Mouse (Mus musculus): ENCODE results near the gene Prkab1. TPM values are rescaled to one million over a fixed set of nuclear protein-coding genes. Genes with fewer than 3 reads are reported as not detected.

Gene Prkab1
- polyA plus RNA-seq, 1 experiment, result 27.7 TPM

DNA sequence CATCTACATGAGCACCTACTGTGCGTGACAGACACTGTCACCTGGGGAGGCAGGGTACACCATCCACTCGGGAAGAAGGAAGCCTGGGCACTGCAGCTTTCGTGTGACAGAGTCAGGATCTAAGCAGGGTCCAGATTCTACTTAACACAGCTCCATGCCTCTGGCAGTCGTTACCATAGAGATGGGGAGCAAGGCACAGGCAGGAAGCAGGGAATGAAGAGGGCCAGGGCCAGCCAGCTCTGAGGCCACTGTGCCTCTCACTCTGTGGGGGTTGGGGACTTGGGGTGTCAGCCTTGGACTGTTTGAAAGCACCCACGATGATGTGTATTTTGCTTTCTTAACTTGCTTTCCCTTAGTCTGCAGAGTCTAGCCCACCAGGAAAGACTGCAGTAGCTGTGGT is 46.1 kb downstream of the Prkab1 start:
- Histone ChIP-seq H3K36me3 (ENCODE audit: control insufficient read depth, insufficient read depth, low read length, poor library complexity, severe bottlenecking) (peaks cover 23% of the 10 kb centered on the region; the same call in 1 of the 2 replicates), H3K4me3 (ENCODE audit: low read depth, low read length) (no peak overlapping the region), H3K4me1 (ENCODE audit: control insufficient read depth, insufficient read depth, low read length) (no peaks in the 10 kb centered on the region), H3K27me3 (ENCODE audit: control insufficient read depth, insufficient read depth, low read length, poor library complexity, severe bottlenecking) (no peaks in the 10 kb centered on the region), H3K27ac (ENCODE audit: insufficient read depth, low read length) (no peak overlapping the region), H3K9me3 (replicated peaks; ENCODE audit: control insufficient read depth, insufficient read depth, low read length, poor library complexity, severe bottlenecking) (no peaks in the 10 kb centered on the region), H3K9ac (ENCODE audit: low read depth, poor library complexity, severe bottlenecking) (no peak overlapping the region)
- TF ChIP-seq POLR2A (IDR thresholded peaks at IDR 0.05; ENCODE audit: insufficient read depth, low read length) (no peak), EP300 (IDR thresholded peaks at IDR 0.05; ENCODE audit: insufficient read depth, low read depth, low read length) (no peak), CTCF (IDR thresholded peaks at IDR 0.05; ENCODE audit: low read depth, low read length) (no peak)

DNA sequence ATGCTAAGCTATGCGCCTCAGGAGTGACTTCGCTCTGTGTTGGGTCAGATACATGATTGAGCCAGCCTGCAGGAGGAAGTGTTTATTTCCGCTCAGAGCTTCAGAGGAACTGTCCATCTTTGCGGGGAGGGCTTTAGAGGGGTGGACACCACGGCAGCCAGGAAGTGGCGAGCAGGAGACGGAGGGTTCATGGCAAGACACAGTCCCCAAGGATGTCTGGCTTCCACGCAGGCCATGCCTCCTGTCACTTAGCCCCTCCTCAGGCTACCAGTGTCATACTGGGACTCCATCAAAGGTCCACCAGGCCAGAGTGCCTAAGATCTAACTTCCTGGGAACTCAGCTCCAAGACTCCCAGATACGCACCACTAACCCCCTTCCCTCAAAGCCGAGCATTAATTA is 46.6 kb downstream of the Prkab1 start:
- H3K9me3 ChIP-seq (replicated peaks; ENCODE audit: control insufficient read depth, insufficient read depth, low read length, poor library complexity, severe bottlenecking), result no peaks in the 10 kb centered on the region
- H3K27me3 ChIP-seq (ENCODE audit: control insufficient read depth, insufficient read depth, low read length, poor library complexity, severe bottlenecking), result no peaks in the 10 kb centered on the region
- peaks cover 23% of the 10 kb centered on the region; the same call in 1 of the 2 replicates for H3K36me3 ChIP-seq (ENCODE audit: control insufficient read depth, insufficient read depth, low read length, poor library complexity, severe bottlenecking)
- H3K4me3 ChIP-seq (ENCODE audit: low read depth, low read length), result no peak overlapping the region
- H3K27ac ChIP-seq (ENCODE audit: insufficient read depth, low read length), result no peak overlapping the region
- TF ChIP-seq POLR2A (IDR thresholded peaks at IDR 0.05; ENCODE audit: insufficient read depth, low read length) (no peak), EP300 (IDR thresholded peaks at IDR 0.05; ENCODE audit: insufficient read depth, low read depth, low read length) (no peak), CTCF (IDR thresholded peaks at IDR 0.05; ENCODE audit: low read depth, low read length) (no peak)
- no peak overlapping the region for H3K9ac ChIP-seq (ENCODE audit: low read depth, poor library complexity, severe bottlenecking)
- H3K4me1 ChIP-seq (ENCODE audit: control insufficient read depth, insufficient read depth, low read length), result no peaks in the 10 kb centered on the region

DNA sequence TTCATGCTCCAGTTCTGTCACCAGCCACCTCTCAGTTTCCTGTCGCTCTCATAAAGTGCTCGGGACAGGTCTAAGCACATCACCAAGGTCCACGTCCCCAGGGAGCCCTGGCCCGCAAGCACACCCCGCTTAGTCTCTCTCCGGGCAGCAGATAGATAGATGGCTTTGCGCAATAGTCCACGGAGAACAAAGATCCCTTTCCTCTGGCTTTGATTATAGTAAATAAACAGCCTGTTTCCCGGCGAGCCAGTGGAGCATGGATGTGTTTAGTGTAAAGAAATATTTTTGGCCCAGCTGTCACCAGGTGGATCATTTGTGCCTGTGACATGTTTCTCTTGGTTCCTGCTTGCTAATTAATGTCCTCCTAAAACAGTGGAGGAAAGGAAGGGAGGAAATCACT is 47.0 kb downstream of the Prkab1 start:
- Histone ChIP-seq H3K4me3 (ENCODE audit: low read depth, low read length) (no peak overlapping the region), H3K27me3 (ENCODE audit: control insufficient read depth, insufficient read depth, low read length, poor library complexity, severe bottlenecking) (no peaks in the 10 kb centered on the region), H3K9me3 (replicated peaks; ENCODE audit: control insufficient read depth, insufficient read depth, low read length, poor library complexity, severe bottlenecking) (no peaks in the 10 kb centered on the region), H3K9ac (ENCODE audit: low read depth, poor library complexity, severe bottlenecking) (no peak overlapping the region), H3K36me3 (ENCODE audit: control insufficient read depth, insufficient read depth, low read length, poor library complexity, severe bottlenecking) (peaks cover 21% of the 10 kb centered on the region), H3K27ac (ENCODE audit: insufficient read depth, low read length) (no peak overlapping the region), H3K4me1 (ENCODE audit: control insufficient read depth, insufficient read depth, low read length) (no peaks in the 10 kb centered on the region)
- no peak for TF ChIP-seq POLR2A (IDR thresholded peaks at IDR 0.05; ENCODE audit: insufficient read depth, low read length)
- TF ChIP-seq EP300 (IDR thresholded peaks at IDR 0.05; ENCODE audit: insufficient read depth, low read depth, low read length), result no peak
- no peak for TF ChIP-seq CTCF (IDR thresholded peaks at IDR 0.05; ENCODE audit: low read depth, low read length)

- Histone ChIP-seq H3K27ac (ENCODE audit: insufficient read depth, low read length) (no peak overlapping the region), H3K27me3 (ENCODE audit: control insufficient read depth, insufficient read depth, low read length, poor library complexity, severe bottlenecking) (no peaks in the 10 kb centered on the region), H3K9ac (ENCODE audit: low read depth, poor library complexity, severe bottlenecking) (no peak overlapping the region), H3K4me1 (ENCODE audit: control insufficient read depth, insufficient read depth, low read length) (no peaks in the 10 kb centered on the region), H3K36me3 (ENCODE audit: control insufficient read depth, insufficient read depth, low read length, poor library complexity, severe bottlenecking) (peaks cover 21% of the 10 kb centered on the region), H3K4me3 (ENCODE audit: low read depth, low read length) (no peak overlapping the region), H3K9me3 (replicated peaks; ENCODE audit: control insufficient read depth, insufficient read depth, low read length, poor library complexity, severe bottlenecking) (no peaks in the 10 kb centered on the region)
- TF ChIP-seq EP300 (IDR thresholded peaks at IDR 0.05; ENCODE audit: insufficient read depth, low read depth, low read length) (no peak), CTCF (IDR thresholded peaks at IDR 0.05; ENCODE audit: low read depth, low read length) (no peak), POLR2A (IDR thresholded peaks at IDR 0.05; ENCODE audit: insufficient read depth, low read length) (no peak)
These were observed 47.9 kb downstream of the Prkab1 start for GRCm38 (mm10) chr5:115976446-115976845.

GRCm38 (mm10) chr5:115975672-115976071 is 48.6 kb downstream of the Prkab1 start:
- Histone ChIP-seq H3K27me3 (ENCODE audit: control insufficient read depth, insufficient read depth, low read length, poor library complexity, severe bottlenecking) (no peaks in the 10 kb centered on the region), H3K36me3 (ENCODE audit: control insufficient read depth, insufficient read depth, low read length, poor library complexity, severe bottlenecking) (peaks cover 21% of the 10 kb centered on the region), H3K9me3 (replicated peaks; ENCODE audit: control insufficient read depth, insufficient read depth, low read length, poor library complexity, severe bottlenecking) (no peaks in the 10 kb centered on the region), H3K9ac (ENCODE audit: low read depth, poor library complexity, severe bottlenecking) (no peak overlapping the region), H3K27ac (ENCODE audit: insufficient read depth, low read length) (no peak overlapping the region), H3K4me3 (ENCODE audit: low read depth, low read length) (no peak overlapping the region), H3K4me1 (ENCODE audit: control insufficient read depth, insufficient read depth, low read length) (no peaks in the 10 kb centered on the region)
- TF ChIP-seq CTCF (IDR thresholded peaks at IDR 0.05; ENCODE audit: low read depth, low read length) (no peak), EP300 (IDR thresholded peaks at IDR 0.05; ENCODE audit: insufficient read depth, low read depth, low read length) (no peak), POLR2A (IDR thresholded peaks at IDR 0.05; ENCODE audit: insufficient read depth, low read length) (no peak)

- no peak overlapping the region for H3K4me3 ChIP-seq (ENCODE audit: low read depth, low read length)
- H3K9ac ChIP-seq (ENCODE audit: low read depth, poor library complexity, severe bottlenecking), result no peak overlapping the region
- no peaks in the 10 kb centered on the region for H3K4me1 ChIP-seq (ENCODE audit: control insufficient read depth, insufficient read depth, low read length)
- H3K9me3 ChIP-seq (replicated peaks; ENCODE audit: control insufficient read depth, insufficient read depth, low read length, poor library complexity, severe bottlenecking), result no peaks in the 10 kb centered on the region
- no peaks in the 10 kb centered on the region for H3K27me3 ChIP-seq (ENCODE audit: control insufficient read depth, insufficient read depth, low read length, poor library complexity, severe bottlenecking)
- H3K36me3 ChIP-seq (ENCODE audit: control insufficient read depth, insufficient read depth, low read length, poor library complexity, severe bottlenecking), result peaks cover 18% of the 10 kb centered on the region
- TF ChIP-seq POLR2A (IDR thresholded peaks at IDR 0.05; ENCODE audit: insufficient read depth, low read length) (no peak), EP300 (IDR thresholded peaks at IDR 0.05; ENCODE audit: insufficient read depth, low read depth, low read length) (no peak), CTCF (IDR thresholded peaks at IDR 0.05; ENCODE audit: low read depth, low read length) (no peak)
- H3K27ac ChIP-seq (ENCODE audit: insufficient read depth, low read length), result no peak overlapping the region
These were observed 53.1 kb downstream of the Prkab1 start for GRCm38 (mm10) chr5:115971236-115971635.

Other genes starting within 250 kb of the Prkab1 start
- 59.5 and 67.1 TPM in 2 replicates for gene Cit, start 179.2 kb downstream of the Prkab1 start, polyA plus RNA-seq (2011; ENCODE audit: insufficient read depth, insufficient read length, low read depth, missing spikeins)
- not detected in 2 replicates for gene Tmem233, start 58.7 kb upstream of the Prkab1 start, polyA plus RNA-seq (2011; ENCODE audit: insufficient read depth, insufficient read length, low read depth, missing spikeins)

Data from ES-Bruce4 (cell line).